Mouse (Mus musculus) megakaryocyte, embryonic 14.5 days (primary cell): ENCODE measurements at regions not wholly inside any gene's neighbourhood (a gene's known extent, or its start where the extent isn't known, plus 50 kb on each side); places are given as distances from the start of the nearest gene placed in this dataset.

Source experiments
- FLI1 ChIP-seq: IDR thresholded peaks from 2 replicates; pipeline ENCODE4 v1.6.1; 2012; ENCODE audit warnings: low read length, inconsistent platforms, mixed read lengths
- GATA1 ChIP-seq: IDR thresholded peaks from 3 replicates; pipeline ENCODE4 v1.6.1; 2012; ENCODE audit warnings: mixed read lengths, low read length, inconsistent platforms, borderline replicate concordance

- no peak for TF ChIP-seq GATA1
- TF ChIP-seq FLI1: no peak
Observed at GRCm38 (mm10) chr17:83086703-83087102, 128.4 kb upstream of the Pkdcc start.
